Mouse (Mus musculus) midbrain, embryonic 16.5 days (tissue): ENCODE results near the gene Mrpl44. TPM values are rescaled to one million over a fixed set of nuclear protein-coding genes. Genes with fewer than 3 reads are reported as not detected.

Experiments
- ATAC-seq: fragments of 200-750 bp; cut with Nextera tagmentation; 2 replicates; pipeline ENCODE4 v1.8.0; 2017; ENCODE audit warnings: moderate TSS enrichment
- H3K27ac ChIP-seq: fragments of 300-500 bp; sonication (generic); 2 replicates; pipeline ENCODE4 v1.5.1; 2014; ENCODE audit warnings: mild to moderate bottlenecking, low read length, mixed read lengths
- H3K27me3 ChIP-seq: fragments of 300-500 bp; sonication (generic); 2 replicates; pipeline ENCODE4 v1.6.1; 2014; ENCODE audit warnings: low read depth, low read length, mixed read lengths; ENCODE audit not compliant: control insufficient read depth, insufficient read depth
- H3K36me3 ChIP-seq: fragments of 300-500 bp; sonication (generic); 2 replicates; pipeline ENCODE4 v1.6.1; 2014; ENCODE audit warnings: mild to moderate bottlenecking, low read length, moderate library complexity, mixed read lengths; ENCODE audit not compliant: control insufficient read depth, insufficient read depth
- H3K4me1 ChIP-seq: fragments of 300-500 bp; sonication (generic); 2 replicates; pipeline ENCODE4 v1.6.1; 2014; ENCODE audit warnings: mild to moderate bottlenecking, low read length, mixed read lengths; ENCODE audit not compliant: control insufficient read depth, insufficient read depth
- H3K4me2 ChIP-seq: fragments of 300-500 bp; sonication (generic); 2 replicates; pipeline ENCODE4 v1.6.1; 2014; ENCODE audit warnings: mild to moderate bottlenecking, low read length, mixed read lengths
- H3K4me3 ChIP-seq: fragments of 300-500 bp; sonication (generic); 2 replicates; pipeline ENCODE4 v1.5.1; 2014; ENCODE audit warnings: low read depth, mild to moderate bottlenecking, low read length, moderate library complexity, mixed read lengths
- H3K9ac ChIP-seq: fragments of 300-500 bp; sonication (generic); 2 replicates; pipeline ENCODE4 v1.6.1; 2014; ENCODE audit warnings: low read depth, low read length, mixed read lengths
- H3K9me3 ChIP-seq: fragments of 300-500 bp; sonication (generic); replicated peaks from 2 replicates; pipeline ENCODE4 v1.6.1; 2014; ENCODE audit warnings: mild to moderate bottlenecking, low read length, mixed read lengths; ENCODE audit not compliant: control insufficient read depth, poor library complexity, severe bottlenecking
- WGBS: fragments of 180-500 bp; shearing (Covaris S2); extraction: QIAGEN DNeasy Blood & Tissue Kit; methylation state at CpG from one replicate; pipeline ENCODE4 v1.1.7; 2014; 5-methylcytosine and 5-hydroxymethylcytosine counted together
- polyA plus RNA-seq: library from polyadenylated mRNA; unstranded; fragments of >200 nt; fragmentation: Nextera tagmentation; extraction: Ambion mirVana; gene quantifications from 2 replicates; pipeline ENCODE4 v1.2.1, GENCODE M21; 2015

Mrpl44 gene
- polyA plus RNA-seq, 1 experiment from 2014 or later: 42.9 TPM

- Histone ChIP-seq H3K27ac (no peak overlapping the region), H3K36me3 (peaks cover 5% of the 10 kb centered on the region; the same call in 1 of the 2 replicates), H3K9me3 (no peaks in the 10 kb centered on the region), H3K4me1 (peaks cover 4% of the 10 kb centered on the region), H3K4me2 (no peak overlapping the region), H3K4me3 (no peak overlapping the region), H3K9ac (no peak overlapping the region), H3K27me3 (no peaks in the 10 kb centered on the region)
- no peak for ATAC-seq
- 80% methylated on average over 4 of the region's 4 CpGs for WGBS
These were observed 1.5 kb upstream of the Mrpl44 start for GRCm38 (mm10) chr1:79774164-79774780.

- Histone ChIP-seq H3K9ac (no peak overlapping the region), H3K4me3 (no peak overlapping the region), H3K36me3 (peaks cover 29% of the 10 kb centered on the region), H3K27me3 (no peaks in the 10 kb centered on the region), H3K9me3 (no peaks in the 10 kb centered on the region), H3K4me1 (peaks cover 4% of the 10 kb centered on the region), H3K4me2 (no peak overlapping the region), H3K27ac (no peak overlapping the region)
- no peak for ATAC-seq
- WGBS: 95% methylated on average over 11 of the region's 11 CpGs
These were observed 2.2 kb downstream of the Mrpl44 start for GRCm38 (mm10) chr1:79778011-79778410.

GRCm38 (mm10) chr1:79782433-79782832 lies 6.6 kb downstream of the Mrpl44 start:
- H3K9ac ChIP-seq: no peak overlapping the region
- no peaks in the 10 kb centered on the region for H3K4me1 ChIP-seq
- no peak overlapping the region for H3K4me3 ChIP-seq
- no peak overlapping the region for H3K4me2 ChIP-seq
- H3K9me3 ChIP-seq: no peaks in the 10 kb centered on the region
- ATAC-seq: no peak
- 78% methylated on average over 3 of the region's 3 CpGs for WGBS
- H3K36me3 ChIP-seq: peaks cover 29% of the 10 kb centered on the region
- H3K27me3 ChIP-seq: no peaks in the 10 kb centered on the region
- H3K27ac ChIP-seq: no peak overlapping the region

GRCm38 (mm10) chr1:79786267-79786927 lies 10.6 kb downstream of the Mrpl44 start:
- no peaks in the 10 kb centered on the region for H3K27me3 ChIP-seq
- no peak overlapping the region for H3K4me3 ChIP-seq
- H3K36me3 ChIP-seq: peaks cover 11% of the 10 kb centered on the region
- H3K9me3 ChIP-seq: no peaks in the 10 kb centered on the region
- no peak overlapping the region for H3K9ac ChIP-seq
- H3K4me1 ChIP-seq: no peaks in the 10 kb centered on the region
- ATAC-seq: peak; percentile 89
- H3K27ac ChIP-seq: no peak overlapping the region
- WGBS: 71% methylated on average over 7 of the region's 7 CpGs
- H3K4me2 ChIP-seq: no peak overlapping the region

- Histone ChIP-seq H3K36me3 (no peaks in the 10 kb centered on the region), H3K4me3 (no peak overlapping the region), H3K9ac (no peak overlapping the region), H3K4me1 (no peaks in the 10 kb centered on the region), H3K27me3 (no peaks in the 10 kb centered on the region), H3K4me2 (no peak overlapping the region), H3K27ac (no peak overlapping the region), H3K9me3 (no peaks in the 10 kb centered on the region)
- WGBS: 72% methylated on average over 3 of the region's 3 CpGs
- no peak for ATAC-seq
These were observed 21.3 kb downstream of the Mrpl44 start for GRCm38 (mm10) chr1:79797084-79797483.

GRCm38 (mm10) chr1:79802858-79803427 lies 27.1 kb downstream of the Mrpl44 start:
- Histone ChIP-seq H3K4me3 (no peak overlapping the region), H3K36me3 (no peaks in the 10 kb centered on the region), H3K4me1 (no peaks in the 10 kb centered on the region), H3K9me3 (no peaks in the 10 kb centered on the region), H3K27ac (no peak overlapping the region), H3K27me3 (no peaks in the 10 kb centered on the region), H3K4me2 (no peak overlapping the region), H3K9ac (no peak overlapping the region)
- no peak for ATAC-seq
- WGBS: 71% methylated on average over 11 of the region's 11 CpGs

GRCm38 (mm10) chr1:79803614-79804013 lies 27.8 kb downstream of the Mrpl44 start:
- H3K9me3 ChIP-seq: no peaks in the 10 kb centered on the region
- H3K9ac ChIP-seq: no peak overlapping the region
- no peak for ATAC-seq
- no peak overlapping the region for H3K4me2 ChIP-seq
- no peaks in the 10 kb centered on the region for H3K4me1 ChIP-seq
- H3K36me3 ChIP-seq: no peaks in the 10 kb centered on the region
- no peaks in the 10 kb centered on the region for H3K27me3 ChIP-seq
- WGBS: 85% methylated on average over 7 of the region's 7 CpGs
- no peak overlapping the region for H3K4me3 ChIP-seq
- H3K27ac ChIP-seq: no peak overlapping the region

GRCm38 (mm10) chr1:79806865-79807264 lies 31.0 kb downstream of the Mrpl44 start:
- Histone ChIP-seq H3K36me3 (no peaks in the 10 kb centered on the region), H3K9me3 (no peaks in the 10 kb centered on the region), H3K4me2 (no peak overlapping the region), H3K27ac (no peak overlapping the region), H3K4me1 (no peaks in the 10 kb centered on the region), H3K4me3 (no peak overlapping the region), H3K9ac (no peak overlapping the region), H3K27me3 (no peaks in the 10 kb centered on the region)
- 69% methylated on average over 5 of the region's 5 CpGs for WGBS
- ATAC-seq: peak; percentile 36; the same call in 1 of the 2 replicates

- Histone ChIP-seq H3K4me1 (no peaks in the 10 kb centered on the region), H3K36me3 (no peaks in the 10 kb centered on the region), H3K27ac (no peak overlapping the region), H3K9ac (no peak overlapping the region), H3K4me3 (no peak overlapping the region), H3K27me3 (no peaks in the 10 kb centered on the region), H3K9me3 (no peaks in the 10 kb centered on the region), H3K4me2 (no peak overlapping the region)
- no peak for ATAC-seq
- 86% methylated on average over 3 of the region's 3 CpGs for WGBS
These were observed 33.6 kb downstream of the Mrpl44 start for GRCm38 (mm10) chr1:79809447-79809846.
